ENCODE assay signal across 9 mouse cellular contexts in genomic region chr16:20715976-20716840, GRCm38 (mm10). TPM values are rescaled to one million over a fixed set of nuclear protein-coding genes. Genes with fewer than 3 reads are reported as not detected.
DNase-seq lines count a peak whose midpoint lies in the region; ATAC-seq and TF ChIP-seq lines count a peak whose summit lies in the region.
"Had no signal": no experiment of that assay in that cellular context is flagged by ENCODE, and none has a peak within 500 bp of the region (broad histone marks: within the 10 kb centered on the region; RNA-seq: fewer than 3 reads in every experiment).

No protein-coding gene starts in this region.

- H3K4me3 ChIP-seq in G1E (ENCODE audit: low read depth, low read length): peak overlapping the region; percentile 87
- peak overlapping the region; percentile 53 for H3K4me3 ChIP-seq in forebrain, embryonic 16.5 days (replicated peaks; ENCODE audit: low read length)
- peak overlapping the region; percentile 70 for H3K4me3 ChIP-seq in lung, embryonic 16.5 days (ENCODE audit: low read length)

- H3K9me3 ChIP-seq in G1E (replicated peaks): no peaks in the 10 kb centered on the region
- H3K9me3 ChIP-seq in forebrain, embryonic 16.5 days (ENCODE audit: control insufficient read depth, low read length): no peaks in the 10 kb centered on the region
- no peaks in the 10 kb centered on the region for H3K9me3 ChIP-seq in lung, embryonic 16.5 days (ENCODE audit: control insufficient read depth, low read length)

- peak overlapping the region; percentile 87 for H3K27ac ChIP-seq in forebrain, embryonic 16.5 days (ENCODE audit: low read length)
- H3K27ac ChIP-seq in lung, embryonic 16.5 days (ENCODE audit: low read length): peak overlapping the region; percentile 92

- TF ChIP-seq CTCF in G1E (IDR thresholded peaks at IDR 0.05; ENCODE audit: low read depth, low read length): no peak

- no peaks in the 10 kb centered on the region for H3K27me3 ChIP-seq in G1E (ENCODE audit: insufficient read depth, low read length)
- H3K27me3 ChIP-seq in forebrain, embryonic 16.5 days (replicated peaks; ENCODE audit: control insufficient read depth, insufficient read depth, low read length): no peaks in the 10 kb centered on the region
- H3K27me3 ChIP-seq in lung, embryonic 16.5 days (ENCODE audit: control insufficient read depth, insufficient read depth, low read depth, low read length): no peaks in the 10 kb centered on the region

- no peak for ATAC-seq in G1E (ENCODE audit: extremely low read depth, insufficient number of reproducible peaks, low FRiP score, poor library complexity, severe bottlenecking)
- peak; percentile 85 for ATAC-seq in forebrain, embryonic 16.5 days
- ATAC-seq in lung, embryonic 16.5 days (ENCODE audit: low read depth): peak; percentile 85

- peaks cover 53% of the 10 kb centered on the region for H3K36me3 ChIP-seq in G1E (replicated peaks)
- no peaks in the 10 kb centered on the region for H3K36me3 ChIP-seq in forebrain, embryonic 16.5 days (ENCODE audit: control insufficient read depth, insufficient read depth)
- peaks cover 2% of the 10 kb centered on the region for H3K36me3 ChIP-seq in lung, embryonic 16.5 days (ENCODE audit: control insufficient read depth, insufficient read depth, low read length)

- H3K4me2 ChIP-seq in forebrain, embryonic 16.5 days (ENCODE audit: low read length): peak overlapping the region; percentile 92
- H3K4me2 ChIP-seq in lung, embryonic 16.5 days (ENCODE audit: low read depth, low read length): peak overlapping the region; percentile 96

- peak overlapping the region; percentile 71 for H3K9ac ChIP-seq in forebrain, embryonic 16.5 days (replicated peaks; ENCODE audit: low read depth, low read length)
- H3K9ac ChIP-seq in lung, embryonic 16.5 days (ENCODE audit: low read length): peak overlapping the region; percentile 78

- H3K4me1 ChIP-seq in G1E (ENCODE audit: insufficient read depth, low read depth, low read length): peaks cover 70% of the 10 kb centered on the region
- H3K4me1 ChIP-seq in forebrain, embryonic 16.5 days (replicated peaks; ENCODE audit: control insufficient read depth, insufficient read depth, low read length): peaks cover 36% of the 10 kb centered on the region
- H3K4me1 ChIP-seq in lung, embryonic 16.5 days (replicated peaks; ENCODE audit: control insufficient read depth, insufficient read depth, low read length): peaks cover 20% of the 10 kb centered on the region

- intact Hi-C loops in heart, postnatal 36 days (cut with DNase I): loop anchor here (2.0 kb wide), 1 partner anchor 19 kb away; no protein-coding TSS in a partner anchor

- WGBS in forebrain, embryonic 16.5 days: under 1% methylated on average over 55 of the region's 68 CpGs
- under 1% methylated on average over 64 of the region's 68 CpGs for WGBS in lung, embryonic 16.5 days

- DNase-seq in G1E (ENCODE audit: low spot score): peak; percentile 77
- peak; percentile 79 to 84 for DNase-seq in cerebellum, adult 18-20 months
- peak; percentile 77 to 85 for DNase-seq in heart, postnatal 36 days
- DNase-seq in layer of hippocampus, adult 9-11 months: peak; percentile 82
- peak; percentile 70 for DNase-seq in ovary, postnatal 14 days (ENCODE audit: low spot score)
- DNase-seq in thymus, postnatal 14 days: peak; percentile 85

RNA-seq across cellular contexts. Expression of gene Polr2h, which starts 1.3 kb away (rescaled TPM):
- total RNA-seq in G1E (2014; fragmentation: Nextera tagmentation) (17.5 and 22.7 TPM in 2 replicates), G1E (2017) (95.7 and 97.6 TPM in 2 replicates)
- polyA plus RNA-seq in G1E (2012): 3.3 and 6.1 TPM in 2 replicates
- polyA plus RNA-seq in forebrain, embryonic 16.5 days (2015; fragmentation: Nextera tagmentation; extraction: Ambion mirVana): 84.5 and 94.4 TPM in 2 replicates
- 10 to 100 TPM; 10.5 to 12.4 TPM for total RNA-seq in heart, postnatal 36 days (2021)
- polyA plus RNA-seq in lung, embryonic 16.5 days (2015; fragmentation: Nextera tagmentation; extraction: Ambion mirVana): 74.3 and 87.5 TPM in 2 replicates

RNA-seq across cellular contexts. Expression of gene Clcn2, which starts 1.3 kb away (rescaled TPM):
- 25.8 and 26.7 TPM in 2 replicates for total RNA-seq in G1E (2014; fragmentation: Nextera tagmentation)
- 16.4 and 23.3 TPM in 2 replicates for total RNA-seq in G1E (2017)
- 32.6 and 55.5 TPM in 2 replicates for polyA plus RNA-seq in G1E (2012)
- polyA plus RNA-seq in forebrain, embryonic 16.5 days (2015; fragmentation: Nextera tagmentation; extraction: Ambion mirVana): 15.9 and 20.8 TPM in 2 replicates
- 1 to 10 TPM; 2.3 to 2.6 TPM for total RNA-seq in heart, postnatal 36 days (2021)
- polyA plus RNA-seq in lung, embryonic 16.5 days (2015; fragmentation: Nextera tagmentation; extraction: Ambion mirVana): 5.8 and 8.2 TPM in 2 replicates

RNA-seq across cellular contexts. Expression of gene Chrd, which starts 16.7 kb away (rescaled TPM):
- total RNA-seq in G1E (2014; fragmentation: Nextera tagmentation) (not detected in 2 replicates), G1E (2017) (0.05 and 0.06 TPM in 2 replicates)
- polyA plus RNA-seq in G1E (2012): not detected in 2 replicates
- polyA plus RNA-seq in forebrain, embryonic 16.5 days (2015; fragmentation: Nextera tagmentation; extraction: Ambion mirVana): 4.2 and 4.4 TPM in 2 replicates
- total RNA-seq in heart, postnatal 36 days (2021): 1 to 10 TPM; 2.1 to 2.5 TPM
- polyA plus RNA-seq in lung, embryonic 16.5 days (2015; fragmentation: Nextera tagmentation; extraction: Ambion mirVana): 3.3 and 3.8 TPM in 2 replicates
- total RNA-seq: hematopoietic stem cell, adult 5-6 weeks had no signal

RNA-seq across cellular contexts. Expression of gene Thpo, which starts 18.1 kb away (rescaled TPM):
- not detected in 2 replicates for total RNA-seq in G1E (2014; fragmentation: Nextera tagmentation)
- total RNA-seq in G1E (2017): not detected in 2 replicates
- polyA plus RNA-seq in G1E (2012): not detected in 2 replicates
- polyA plus RNA-seq in forebrain, embryonic 16.5 days (2015; fragmentation: Nextera tagmentation; extraction: Ambion mirVana): 0.83 and 1.5 TPM in 2 replicates
- under 1 TPM in 1 of 2 experiments, not detected in 1; 0.25 TPM for total RNA-seq in heart, postnatal 36 days (2021)
- polyA plus RNA-seq in lung, embryonic 16.5 days (2015; fragmentation: Nextera tagmentation; extraction: Ambion mirVana): 0.79 and 0.99 TPM in 2 replicates
- total RNA-seq: hematopoietic stem cell, adult 5-6 weeks had no signal

RNA-seq across cellular contexts. Expression of gene Fam131a, which starts 23.2 kb away (rescaled TPM):
- total RNA-seq in G1E (2014; fragmentation: Nextera tagmentation) (3.1 and 3.9 TPM in 2 replicates), G1E (2017) (1.2 and 2.6 TPM in 2 replicates)
- polyA plus RNA-seq in G1E (2012): 9.5 and 10.1 TPM in 2 replicates
- 57.4 and 65.3 TPM in 2 replicates for polyA plus RNA-seq in forebrain, embryonic 16.5 days (2015; fragmentation: Nextera tagmentation; extraction: Ambion mirVana)
- total RNA-seq in heart, postnatal 36 days (2021): 10 to 100 TPM; 27.9 to 30.2 TPM
- 7.8 and 9.1 TPM in 2 replicates for polyA plus RNA-seq in lung, embryonic 16.5 days (2015; fragmentation: Nextera tagmentation; extraction: Ambion mirVana)

Comparison
In these comparisons a context has a peak if more than half of its experiments do, and no peak if none do; other contexts are left out.
1. RNA of gene Polr2h, which starts 1.3 kb away (polyA plus RNA-seq): 84.5 to 94.4 TPM in forebrain, embryonic 16.5 days and 74.3 to 87.5 TPM in lung, embryonic 16.5 days; 3.3 to 6.1 TPM in G1E; every median in the first group is over 10 times any median in the second.
2. Peak in every context shown above with its lines, with median percentiles within 50 percentile points of each other: DNase-seq and H3K4me3 ChIP-seq.